Mouse (Mus musculus) liver, postnatal 0 days (tissue): ENCODE measurements around the gene Pwp2. TPM values are rescaled to one million over a fixed set of nuclear protein-coding genes. Genes with fewer than 3 reads are reported as not detected.

ENCODE experiments used
- ATAC-seq: fragments of 200-750 bp; cut with Nextera tagmentation; 2 replicates; pipeline ENCODE4 v1.8.0; 2017; ENCODE audit warnings: mild to moderate bottlenecking, moderate library complexity
- DNase-seq: peaks from one replicate; pipeline ENCODE4 v3.0.0-alpha.2; 2016
- H3K27ac ChIP-seq: fragments of 300-500 bp; sonication (generic); 2 replicates; pipeline ENCODE4 v1.5.1; 2014; ENCODE audit warnings: antibody characterized with exemption, moderate library complexity, mild to moderate bottlenecking, low read depth
- H3K27me3 ChIP-seq: fragments of 300-500 bp; sonication (generic); 2 replicates; pipeline ENCODE4 v1.6.1; 2014; ENCODE audit warnings: low read length, control low read depth, mixed read lengths; ENCODE audit not compliant: insufficient read depth
- H3K36me3 ChIP-seq: fragments of 300-500 bp; sonication (generic); replicated peaks from 2 replicates; pipeline ENCODE4 v1.6.1; 2014; ENCODE audit warnings: mild to moderate bottlenecking, control low read depth, low read length, moderate library complexity, mixed read lengths; ENCODE audit not compliant: insufficient read depth
- H3K4me1 ChIP-seq: fragments of 300-500 bp; sonication (generic); 2 replicates; pipeline ENCODE4 v1.6.1; 2014; ENCODE audit warnings: antibody characterized with exemption, mild to moderate bottlenecking, control low read depth; ENCODE audit not compliant: insufficient read depth
- H3K4me2 ChIP-seq: fragments of 300-500 bp; sonication (generic); 2 replicates; pipeline ENCODE4 v1.6.1; 2014; ENCODE audit warnings: low read depth, mild to moderate bottlenecking, low read length, moderate library complexity, mixed read lengths
- H3K4me3 ChIP-seq: fragments of 300-500 bp; sonication (generic); 2 replicates; pipeline ENCODE4 v1.5.1; 2014; ENCODE audit warnings: low read depth, low read length
- H3K9ac ChIP-seq: fragments of 300-500 bp; sonication (generic); replicated peaks from 2 replicates; pipeline ENCODE4 v1.6.1; 2014; ENCODE audit warnings: mild to moderate bottlenecking, moderate library complexity
- H3K9me3 ChIP-seq: fragments of 300-500 bp; sonication (generic); 2 replicates; pipeline ENCODE4 v1.6.1; 2016; ENCODE audit warnings: mild to moderate bottlenecking, control low read depth, low read length, mixed read lengths
- CTCF ChIP-seq: sonication (generic); IDR thresholded peaks from 2 replicates; pipeline ENCODE4 v1.5.1; 2016; ENCODE audit warnings: antibody characterized with exemption, low read depth
- EP300 ChIP-seq: IDR thresholded peaks from 2 replicates; pipeline ENCODE4 v1.6.1; 2016; ENCODE audit warnings: antibody characterized with exemption, low read depth, mild to moderate bottlenecking
- WGBS: fragments of 180-500 bp; shearing (Covaris S2); extraction: QIAGEN DNeasy Blood & Tissue Kit; methylation state at CpG from one replicate; pipeline ENCODE4 v1.1.7; 2014; ENCODE audit not compliant: insufficient replicate concordance; 5-methylcytosine and 5-hydroxymethylcytosine counted together
- polyA plus RNA-seq: library from polyadenylated mRNA; unstranded; fragments of >200 nt; fragmentation: Nextera tagmentation; extraction: Ambion mirVana; gene quantifications from 2 replicates; pipeline ENCODE4 v1.2.1, GENCODE M21; 2015

Pwp2 gene
- 5.3 and 6.1 TPM in 2 replicates for polyA plus RNA-seq

- ATAC-seq (peak; percentile 93), DNase-seq (peak; percentile 94)
- TF ChIP-seq EP300, result no peak
- TF ChIP-seq CTCF, result peak; percentile 17; the same call in 1 of the 2 replicates
- peaks cover 38% of the 10 kb centered on the region for H3K36me3 ChIP-seq
- WGBS, result under 1% methylated on average over 47 of the region's 47 CpGs
- peak within 1 kb of the TSS; percentile 95 for H3K4me2 ChIP-seq
- peak within 1 kb of the TSS; percentile 79 for H3K27ac ChIP-seq
- H3K9ac ChIP-seq, result peak within 1 kb of the TSS; percentile 73
- no peaks in the 10 kb centered on the region for H3K9me3 ChIP-seq
- H3K27me3 ChIP-seq, result no peaks in the 10 kb centered on the region
- peak within 1 kb of the TSS; percentile 67 for H3K4me3 ChIP-seq
- H3K4me1 ChIP-seq, result peaks cover 15% of the 10 kb centered on the region
These were observed at the start of gene Pwp2 for GRCm38 (mm10) chr10:78184531-78185380. Pwp2 (minus strand) TSS chr10:78185149.

GRCm38 (mm10) chr10:78233756-78234155, 48.8 kb upstream of the Pwp2 start:
- Histone ChIP-seq H3K4me2 (no peak overlapping the region), H3K9ac (no peak overlapping the region), H3K4me3 (no peak overlapping the region), H3K27ac (no peak overlapping the region), H3K4me1 (peaks cover 28% of the 10 kb centered on the region), H3K27me3 (no peaks in the 10 kb centered on the region), H3K9me3 (no peaks in the 10 kb centered on the region), H3K36me3 (peaks cover 23% of the 10 kb centered on the region)
- ATAC-seq (no peak), DNase-seq (peak; percentile 43)
- WGBS, result 64% methylated on average over 6 of the region's 6 CpGs
- no peak for TF ChIP-seq CTCF
- TF ChIP-seq EP300, result no peak

GRCm38 (mm10) chr10:78233161-78233560, 48.2 kb upstream of the Pwp2 start:
- H3K4me3 ChIP-seq, result no peak overlapping the region
- H3K9me3 ChIP-seq, result no peaks in the 10 kb centered on the region
- ATAC-seq (no peak), DNase-seq (no peak)
- no peaks in the 10 kb centered on the region for H3K27me3 ChIP-seq
- TF ChIP-seq EP300, result no peak
- no peak for TF ChIP-seq CTCF
- H3K4me1 ChIP-seq, result peaks cover 24% of the 10 kb centered on the region
- H3K36me3 ChIP-seq, result peaks cover 25% of the 10 kb centered on the region
- H3K27ac ChIP-seq, result no peak overlapping the region
- H3K9ac ChIP-seq, result no peak overlapping the region
- 86% methylated on average over 5 of the region's 5 CpGs for WGBS
- H3K4me2 ChIP-seq, result no peak overlapping the region

GRCm38 (mm10) chr10:78232301-78232980, 47.5 kb upstream of the Pwp2 start:
- peaks cover 20% of the 10 kb centered on the region for H3K4me1 ChIP-seq
- no peak overlapping the region for H3K27ac ChIP-seq
- no peaks in the 10 kb centered on the region for H3K9me3 ChIP-seq
- no peaks in the 10 kb centered on the region for H3K27me3 ChIP-seq
- H3K4me3 ChIP-seq, result no peak overlapping the region
- ATAC-seq (no peak), DNase-seq (no peak)
- H3K36me3 ChIP-seq, result peaks cover 29% of the 10 kb centered on the region
- TF ChIP-seq CTCF (no peak), EP300 (no peak)
- WGBS, result 68% methylated on average over 4 of the region's 4 CpGs
- no peak overlapping the region for H3K4me2 ChIP-seq
- H3K9ac ChIP-seq, result no peak overlapping the region

GRCm38 (mm10) chr10:78228560-78228928, 43.6 kb upstream of the Pwp2 start:
- DNase-seq, result no peak
- Histone ChIP-seq H3K9ac (no peak overlapping the region), H3K9me3 (no peaks in the 10 kb centered on the region), H3K4me2 (no peak overlapping the region), H3K4me3 (no peak overlapping the region), H3K36me3 (peaks cover 46% of the 10 kb centered on the region), H3K27me3 (no peaks in the 10 kb centered on the region), H3K4me1 (peaks cover under 1% of the 10 kb centered on the region; the same call in 1 of the 2 replicates), H3K27ac (no peak overlapping the region)
- no peak for TF ChIP-seq EP300
- no peak for TF ChIP-seq CTCF
- ATAC-seq, result no peak
- 93% methylated on average over 5 of the region's 5 CpGs for WGBS

- H3K4me3 ChIP-seq, result no peak overlapping the region
- no peak for DNase-seq
- TF ChIP-seq CTCF (no peak), EP300 (no peak)
- ATAC-seq, result no peak
- no peaks in the 10 kb centered on the region; the same call in 1 of the 2 replicates for H3K4me1 ChIP-seq
- no peak overlapping the region for H3K27ac ChIP-seq
- H3K9ac ChIP-seq, result no peak overlapping the region
- no peaks in the 10 kb centered on the region for H3K9me3 ChIP-seq
- peaks cover 49% of the 10 kb centered on the region for H3K36me3 ChIP-seq
- H3K27me3 ChIP-seq, result no peaks in the 10 kb centered on the region
- WGBS, result 78% methylated on average over 8 of the region's 8 CpGs
- H3K4me2 ChIP-seq, result no peak overlapping the region
These were observed 43.1 kb upstream of the Pwp2 start for GRCm38 (mm10) chr10:78227875-78228559.
